Mouse (Mus musculus) bone marrow, adult 2 months (tissue): ENCODE results near the gene Bcas2.

Source experiments
- CTCF ChIP-seq: fragments of 200-500 bp; IDR thresholded peaks from 2 replicates; pipeline ENCODE4 v1.5.1; 2011; ENCODE audit warnings: low read length, control low read depth; ENCODE audit not compliant: control insufficient read depth, insufficient read depth
- POLR2A ChIP-seq: fragments of 200-500 bp; IDR thresholded peaks from 2 replicates; pipeline ENCODE4 v1.6.1; 2011; ENCODE audit warnings: low read depth, mild to moderate bottlenecking, control low read depth, low read length, borderline replicate concordance; ENCODE audit not compliant: control insufficient read depth

DNA sequence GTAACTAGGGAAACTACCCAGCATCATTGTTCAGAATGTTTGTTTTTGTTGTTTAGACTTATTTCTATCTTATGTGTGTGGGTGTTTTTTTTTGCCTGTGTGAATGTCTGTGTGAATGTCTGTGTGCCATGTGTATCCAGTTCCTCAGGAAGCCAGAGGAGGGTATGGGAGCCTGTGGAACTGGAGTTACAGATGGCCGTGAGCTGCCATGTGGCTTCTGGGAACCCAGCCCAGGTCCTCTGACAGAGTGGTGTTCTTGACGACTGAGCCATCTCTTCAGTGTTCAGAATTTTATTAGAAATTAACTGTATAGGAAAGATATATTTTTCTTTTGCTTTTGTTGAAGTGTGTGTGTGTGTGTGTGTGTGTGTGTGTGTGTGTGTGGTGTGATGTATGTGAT is 50.0 kb downstream of the Bcas2 start:
- TF ChIP-seq POLR2A: no peak
- no peak for TF ChIP-seq CTCF
